Mouse (Mus musculus): ENCODE measurements around the gene Fam196b. TPM values are rescaled to one million over a fixed set of nuclear protein-coding genes. Genes with fewer than 3 reads are reported as not detected.

The Fam196b gene
- 0.04 and 0.08 TPM in 2 replicates for polyA plus RNA-seq (2012; rRNA removed)

- H3K27me3 ChIP-seq (replicated peaks; ENCODE audit: control insufficient read depth, insufficient read depth, low read length), result peaks cover 2% of the 10 kb centered on the region; the same call in 1 of the 2 replicates
- peak; percentile 48 for DNase-seq
- TF ChIP-seq CTCF (conservative IDR thresholded peaks at IDR 0.05; ENCODE audit: insufficient read depth, insufficient read length, low read depth, low read length) (no peak; the same call in 1 of the 2 replicates), POLR2A (IDR thresholded peaks at IDR 0.05; ENCODE audit: low read depth, low read length) (no peak)
- 7% methylated on average over 13 of the region's 13 CpGs for WGBS
- no peaks in the 10 kb centered on the region for H3K36me3 ChIP-seq (ENCODE audit: control insufficient read depth, insufficient read depth, low read length)
- no peaks in the 10 kb centered on the region for H3K4me1 ChIP-seq (ENCODE audit: control insufficient read depth, insufficient read depth, low read length)
- H3K4me3 ChIP-seq (ENCODE audit: insufficient read depth, low read depth, low read length), result no peak within 1 kb of the TSS
- H3K27ac ChIP-seq (ENCODE audit: insufficient read depth, low read depth, low read length), result no peak within 1 kb of the TSS
These were observed at the start of gene Fam196b for GRCm38 (mm10) chr11:34314534-34315379. Gene Fam196b, plus strand, starts transcription at chr11:34314822.

GRCm38 (mm10) chr11:34272016-34272415 is 42.6 kb upstream of the Fam196b start:
- no peak for DNase-seq
- TF ChIP-seq CTCF (conservative IDR thresholded peaks at IDR 0.05; ENCODE audit: insufficient read depth, insufficient read length, low read depth, low read length), result no peak
- Histone ChIP-seq H3K4me3 (ENCODE audit: insufficient read depth, low read depth, low read length) (no peak overlapping the region), H3K27ac (ENCODE audit: insufficient read depth, low read depth, low read length) (no peak overlapping the region), H3K36me3 (ENCODE audit: control insufficient read depth, insufficient read depth, low read length) (no peaks in the 10 kb centered on the region), H3K27me3 (replicated peaks; ENCODE audit: control insufficient read depth, insufficient read depth, low read length) (no peaks in the 10 kb centered on the region), H3K4me1 (ENCODE audit: control insufficient read depth, insufficient read depth, low read length) (no peaks in the 10 kb centered on the region)
- 54% methylated on average over 10 of the region's 10 CpGs for WGBS

GRCm38 (mm10) chr11:34275941-34276340 is 38.7 kb upstream of the Fam196b start:
- Histone ChIP-seq H3K4me3 (ENCODE audit: insufficient read depth, low read depth, low read length) (no peak overlapping the region), H3K27ac (ENCODE audit: insufficient read depth, low read depth, low read length) (no peak overlapping the region), H3K36me3 (ENCODE audit: control insufficient read depth, insufficient read depth, low read length) (no peaks in the 10 kb centered on the region), H3K4me1 (ENCODE audit: control insufficient read depth, insufficient read depth, low read length) (no peaks in the 10 kb centered on the region), H3K27me3 (replicated peaks; ENCODE audit: control insufficient read depth, insufficient read depth, low read length) (no peaks in the 10 kb centered on the region)
- WGBS, result 37% methylated on average over 2 of the region's 2 CpGs
- no peak for DNase-seq
- no peak for TF ChIP-seq POLR2A (IDR thresholded peaks at IDR 0.05; ENCODE audit: low read depth, low read length)
- no peak for TF ChIP-seq CTCF (conservative IDR thresholded peaks at IDR 0.05; ENCODE audit: insufficient read depth, insufficient read length, low read depth, low read length)

- Histone ChIP-seq H3K4me1 (ENCODE audit: control insufficient read depth, insufficient read depth, low read length) (no peaks in the 10 kb centered on the region), H3K36me3 (ENCODE audit: control insufficient read depth, insufficient read depth, low read length) (no peaks in the 10 kb centered on the region), H3K27ac (ENCODE audit: insufficient read depth, low read depth, low read length) (no peak overlapping the region), H3K27me3 (replicated peaks; ENCODE audit: control insufficient read depth, insufficient read depth, low read length) (no peaks in the 10 kb centered on the region), H3K4me3 (ENCODE audit: insufficient read depth, low read depth, low read length) (no peak overlapping the region)
- WGBS, result 49% methylated on average over 14 of the region's 14 CpGs
- TF ChIP-seq POLR2A (IDR thresholded peaks at IDR 0.05; ENCODE audit: low read depth, low read length), result no peak
- DNase-seq, result no peak
These were observed 38.1 kb upstream of the Fam196b start for GRCm38 (mm10) chr11:34276363-34277046.

- TF ChIP-seq POLR2A (IDR thresholded peaks at IDR 0.05; ENCODE audit: low read depth, low read length) (no peak), CTCF (conservative IDR thresholded peaks at IDR 0.05; ENCODE audit: insufficient read depth, insufficient read length, low read depth, low read length) (no peak)
- H3K4me1 ChIP-seq (ENCODE audit: control insufficient read depth, insufficient read depth, low read length), result no peaks in the 10 kb centered on the region
- DNase-seq, result no peak
- H3K27ac ChIP-seq (ENCODE audit: insufficient read depth, low read depth, low read length), result no peak overlapping the region
- WGBS, result 68% methylated on average over 3 of the region's 3 CpGs
- no peaks in the 10 kb centered on the region for H3K36me3 ChIP-seq (ENCODE audit: control insufficient read depth, insufficient read depth, low read length)
- H3K27me3 ChIP-seq (replicated peaks; ENCODE audit: control insufficient read depth, insufficient read depth, low read length), result no peaks in the 10 kb centered on the region
- H3K4me3 ChIP-seq (ENCODE audit: insufficient read depth, low read depth, low read length), result no peak overlapping the region
These were observed 37.6 kb upstream of the Fam196b start for GRCm38 (mm10) chr11:34277047-34277445.

- H3K4me1 ChIP-seq (ENCODE audit: control insufficient read depth, insufficient read depth, low read length), result no peaks in the 10 kb centered on the region
- no peak for DNase-seq
- no peaks in the 10 kb centered on the region for H3K27me3 ChIP-seq (replicated peaks; ENCODE audit: control insufficient read depth, insufficient read depth, low read length)
- no peaks in the 10 kb centered on the region for H3K36me3 ChIP-seq (ENCODE audit: control insufficient read depth, insufficient read depth, low read length)
- TF ChIP-seq POLR2A (IDR thresholded peaks at IDR 0.05; ENCODE audit: low read depth, low read length) (no peak), CTCF (conservative IDR thresholded peaks at IDR 0.05; ENCODE audit: insufficient read depth, insufficient read length, low read depth, low read length) (no peak)
- H3K4me3 ChIP-seq (ENCODE audit: insufficient read depth, low read depth, low read length), result no peak overlapping the region
- 27% methylated on average over 13 of the region's 13 CpGs for WGBS
- no peak overlapping the region for H3K27ac ChIP-seq (ENCODE audit: insufficient read depth, low read depth, low read length)
These were observed 30.4 kb upstream of the Fam196b start for GRCm38 (mm10) chr11:34284124-34284808.

- WGBS, result 61% methylated on average over 4 of the region's 4 CpGs
- no peak for DNase-seq
- Histone ChIP-seq H3K4me1 (ENCODE audit: control insufficient read depth, insufficient read depth, low read length) (no peaks in the 10 kb centered on the region), H3K36me3 (ENCODE audit: control insufficient read depth, insufficient read depth, low read length) (no peaks in the 10 kb centered on the region), H3K27me3 (replicated peaks; ENCODE audit: control insufficient read depth, insufficient read depth, low read length) (no peaks in the 10 kb centered on the region), H3K27ac (ENCODE audit: insufficient read depth, low read depth, low read length) (no peak overlapping the region), H3K4me3 (ENCODE audit: insufficient read depth, low read depth, low read length) (no peak overlapping the region)
- TF ChIP-seq POLR2A (IDR thresholded peaks at IDR 0.05; ENCODE audit: low read depth, low read length), result no peak
- TF ChIP-seq CTCF (conservative IDR thresholded peaks at IDR 0.05; ENCODE audit: insufficient read depth, insufficient read length, low read depth, low read length), result no peak
These were observed 24.4 kb upstream of the Fam196b start for GRCm38 (mm10) chr11:34290265-34290664.
